Mouse (Mus musculus) adrenal gland, postnatal 14 days (tissue): Measurements from ENCODE around the gene Btg1-ps2. TPM values are rescaled to one million over a fixed set of nuclear protein-coding genes. Genes with fewer than 3 reads are reported as not detected.
"Not testable (repeated sequence)": the region's sequence is repeated elsewhere in the genome, so short reads cannot be mapped to it uniquely, and the experiment has no call there.

ENCODE experiments used
- DNase-seq: peaks from one replicate; pipeline ENCODE4 v3.0.0; 2021; ENCODE audit warnings: mixed read lengths
- long read RNA-seq, 2 experiments: library from polyadenylated mRNA; stranded (forward); transcript quantifications; one replicate each; pipeline ENCODE4 v2.0.0; 2021
- total RNA-seq: library from RNA; stranded (reverse); gene quantifications from 2 replicates; pipeline ENCODE4 v1.2.3, GENCODE M21; 2021

Gene Btg1-ps2
- not detected in 2 replicates for total RNA-seq
- long read RNA-seq, experiment 1: 0 reads
- long read RNA-seq, experiment 2: 0 reads

- not testable (repeated sequence) for DNase-seq
These were observed at the start of gene Btg1-ps2 for GRCm38 (mm10) chrX:38043014-38043413. TSS of gene Btg1-ps2 (minus strand) at chrX:38043114.

GRCm38 (mm10) chrX:38085041-38085440 lies 42.1 kb upstream of the Btg1-ps2 start, which contains the start of gene Rhox11:
TSS of gene Rhox11 (minus strand) at chrX:38085141.
- DNase-seq: no peak

- peak; percentile 71 for DNase-seq
These were observed 41.3 kb upstream of the Btg1-ps2 start for GRCm38 (mm10) chrX:38084226-38084625.

GRCm38 (mm10) chrX:38066175-38066574 lies 23.3 kb upstream of the Btg1-ps2 start, which contains the start of gene Rhox10:
TSS of gene Rhox10 (plus strand) at chrX:38066475.
- no peak for DNase-seq

GRCm38 (mm10) chrX:38061544-38061943 lies 18.6 kb upstream of the Btg1-ps2 start:
- peak; percentile 29 for DNase-seq

- peak; percentile 19 for DNase-seq
These were observed 3.2 kb downstream of the Btg1-ps2 start for GRCm38 (mm10) chrX:38039666-38040065.

GRCm38 (mm10) chrX:38033841-38034240 lies 9.1 kb downstream of the Btg1-ps2 start:
- DNase-seq: no peak

GRCm38 (mm10) chrX:38018597-38018996 lies 24.3 kb downstream of the Btg1-ps2 start, which contains the start of gene Btg1-ps1:
TSS of gene Btg1-ps1 (minus strand) at chrX:38018815.
- not testable (repeated sequence) for DNase-seq

GRCm38 (mm10) chrX:38008756-38009155 lies 34.2 kb downstream of the Btg1-ps2 start:
- DNase-seq: peak; percentile 75

Other genes starting within 250 kb of the Btg1-ps2 start
- gene Rhox5, start 238.3 kb downstream of the Btg1-ps2 start, total RNA-seq: not detected in 2 replicates
- gene Rhox6, start 216.2 kb downstream of the Btg1-ps2 start, total RNA-seq: not detected in 2 replicates
- gene Rhox7a, start 211.4 kb downstream of the Btg1-ps2 start, total RNA-seq: not detected in 2 replicates
- not detected in 2 replicates for gene Rhox8, start 164.2 kb downstream of the Btg1-ps2 start, total RNA-seq
- not detected in 2 replicates for gene Rhox7b, start 145.9 kb downstream of the Btg1-ps2 start, total RNA-seq
- gene Rhox9, start 141.3 kb downstream of the Btg1-ps2 start, total RNA-seq: not detected in 2 replicates
- not detected in 2 replicates for gene Btg1-ps1, start 24.3 kb downstream of the Btg1-ps2 start, total RNA-seq
- not detected in 2 replicates for gene Rhox10, start 23.4 kb upstream of the Btg1-ps2 start, total RNA-seq
- not detected in 2 replicates for gene Rhox11, start 42.0 kb upstream of the Btg1-ps2 start, total RNA-seq
- gene Rhox12, start 67.8 kb upstream of the Btg1-ps2 start, total RNA-seq: not detected in 2 replicates
- not detected in 2 replicates for gene Rhox13, start 78.1 kb upstream of the Btg1-ps2 start, total RNA-seq
- gene Zbtb33, start 146.7 kb upstream of the Btg1-ps2 start, total RNA-seq: 29.4 and 30.3 TPM in 2 replicates
- 9.9 and 12.2 TPM in 2 replicates for gene Tmem255a, start 209.3 kb upstream of the Btg1-ps2 start, total RNA-seq